Mouse (Mus musculus) embryo, embryonic 10.5 days (tissue): ENCODE measurements at regions not wholly inside any gene's neighbourhood (a gene's known extent, or its start where the extent isn't known, plus 50 kb on each side); places are given as distances from the start of the nearest gene placed in this dataset.

Experiments
- DNase-seq: peaks from one replicate; pipeline ENCODE4 v3.0.0-alpha.2; 2015; ENCODE audit warnings: low spot score

DNA sequence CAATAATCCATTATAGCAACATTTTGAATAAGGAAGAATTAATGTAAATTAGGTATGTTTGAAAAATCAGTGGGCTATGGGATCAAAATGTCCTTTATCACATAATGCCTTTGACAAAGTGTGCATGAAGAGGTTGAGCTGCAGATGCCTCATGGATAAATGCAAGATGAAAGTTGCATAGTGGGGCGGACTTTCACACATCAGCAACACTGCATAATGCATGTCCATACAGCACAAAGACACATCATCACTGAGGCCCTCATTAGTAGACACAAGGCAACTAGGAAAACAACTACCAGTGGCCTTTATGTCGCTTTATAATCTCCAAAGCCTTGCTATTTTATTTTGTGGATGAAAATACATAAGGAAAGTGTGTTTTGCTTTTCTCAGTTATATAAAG lies 105.8 kb upstream of the Rap2b start:
- DNase-seq = no peak

DNA sequence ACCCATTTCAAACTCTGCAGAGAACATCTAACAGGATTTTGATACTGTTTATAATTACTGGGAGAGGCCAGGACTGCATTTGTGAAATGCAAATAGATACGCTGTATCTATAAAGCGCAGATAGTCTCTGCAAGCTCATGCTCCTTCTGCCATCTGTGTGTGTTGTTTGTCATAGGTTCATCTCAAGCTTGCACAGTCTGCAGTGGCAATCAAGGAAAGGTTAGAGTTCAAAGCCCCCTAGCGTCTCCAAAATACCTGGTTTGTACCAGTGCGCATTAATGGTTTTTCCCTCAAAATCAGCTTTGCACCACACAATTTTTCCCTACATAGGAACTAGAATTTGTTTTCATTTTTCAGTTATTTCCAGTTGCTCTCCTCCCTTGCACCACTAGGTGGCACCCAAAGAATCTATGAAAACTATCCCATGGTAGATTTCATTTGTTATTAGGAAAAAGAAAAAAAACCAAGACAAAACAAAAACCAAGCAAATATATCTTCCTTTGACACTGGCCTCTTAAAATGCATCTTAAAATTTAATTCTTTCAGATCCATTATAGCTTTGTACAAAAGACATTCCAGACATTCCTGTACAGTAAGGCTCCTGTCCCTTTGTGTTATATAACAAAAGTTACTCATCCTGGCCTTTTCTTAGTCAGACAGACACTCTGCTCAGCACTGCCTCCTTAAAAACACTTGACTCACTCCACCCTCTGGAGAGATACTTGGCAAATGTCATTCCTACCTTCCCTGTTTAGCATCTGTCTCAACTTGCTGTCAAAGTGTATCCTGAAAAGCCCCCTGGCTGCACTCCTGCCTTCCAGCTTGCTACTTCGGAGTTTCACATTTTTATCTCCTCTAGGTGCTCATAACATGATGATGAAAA lies 92.7 kb upstream of the Rap2b start:
- DNase-seq = peak; percentile 71

DNA sequence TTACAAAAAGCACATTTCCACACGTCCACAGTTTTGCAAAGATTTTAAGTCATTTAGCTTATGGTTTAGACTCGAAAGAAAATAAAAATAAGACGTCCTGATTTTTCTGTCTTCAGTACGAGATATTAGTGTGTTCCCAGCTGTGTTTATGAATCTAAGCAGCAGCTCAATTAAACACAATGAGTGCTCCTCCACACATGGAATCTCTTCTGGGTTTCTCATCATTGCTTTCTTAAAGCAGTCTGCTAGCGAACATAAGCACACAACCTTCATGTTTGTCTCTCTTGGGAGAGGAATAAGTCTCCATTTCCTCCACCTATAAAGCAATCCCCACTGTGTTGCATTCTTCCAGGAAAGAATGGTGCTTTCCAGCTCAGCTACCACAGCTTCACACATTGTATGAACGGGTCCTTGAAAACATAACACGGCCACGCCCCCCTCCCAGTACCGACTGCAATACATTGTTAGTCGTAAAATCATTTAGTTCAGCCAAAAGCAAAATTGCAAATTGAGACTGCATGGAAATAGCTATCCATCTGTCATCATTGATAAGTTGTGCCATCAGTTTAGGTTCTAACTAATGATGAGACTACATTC lies 75.4 kb upstream of the Rap2b start:
- DNase-seq = no peak

GRCm38 (mm10) chr3:61288195-61288594 lies 73.2 kb upstream of the Rap2b start:
- no peak for DNase-seq

DNA sequence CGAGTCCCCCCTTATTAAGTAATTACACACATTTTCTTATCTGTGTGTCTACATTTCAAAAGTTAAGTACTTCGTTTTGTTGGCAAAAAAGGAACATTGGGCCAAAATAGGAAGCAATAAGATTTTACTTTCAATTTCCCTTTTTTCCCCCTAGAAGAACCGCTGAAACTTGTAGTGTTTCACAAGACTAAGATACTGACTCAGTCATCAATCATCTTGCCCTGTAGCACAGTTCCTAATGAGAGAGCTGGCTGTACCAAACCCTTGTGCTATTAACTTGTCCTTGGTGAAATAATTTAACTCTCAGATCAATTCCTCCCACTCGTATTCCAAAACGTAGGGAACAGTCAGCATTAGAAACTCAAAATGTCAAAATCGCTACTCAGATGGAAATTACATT lies 66.6 kb upstream of the Rap2b start:
- DNase-seq = no peak

- no peak for DNase-seq
These were observed 64.1 kb upstream of the Rap2b start for GRCm38 (mm10) chr3:61297290-61297689.

- DNase-seq = no peak
These were observed 59.2 kb upstream of the Rap2b start for GRCm38 (mm10) chr3:61302214-61302613.

DNA sequence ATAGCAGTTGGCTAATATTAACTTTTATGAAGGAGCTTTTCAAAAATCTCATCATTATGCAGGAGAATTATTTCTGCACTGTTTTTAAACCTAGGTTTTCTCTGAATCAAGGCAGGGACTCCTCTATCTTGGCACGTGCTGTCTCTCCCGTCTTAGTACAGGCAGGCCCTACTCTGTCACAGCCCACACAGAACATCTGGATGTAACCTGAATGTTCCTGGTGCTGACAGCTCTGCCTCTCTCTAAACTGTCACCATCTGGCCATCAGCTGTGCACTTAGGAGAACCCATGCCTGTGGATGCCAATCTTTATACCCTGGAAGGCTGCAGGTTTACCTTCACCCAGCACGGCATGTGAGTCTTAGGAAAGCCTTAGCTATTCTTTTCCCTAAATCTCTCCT lies 58.0 kb upstream of the Rap2b start:
- peak; percentile 17 for DNase-seq

- DNase-seq = no peak
These were observed 55.1 kb upstream of the Rap2b start for GRCm38 (mm10) chr3:61306306-61306705.

DNA sequence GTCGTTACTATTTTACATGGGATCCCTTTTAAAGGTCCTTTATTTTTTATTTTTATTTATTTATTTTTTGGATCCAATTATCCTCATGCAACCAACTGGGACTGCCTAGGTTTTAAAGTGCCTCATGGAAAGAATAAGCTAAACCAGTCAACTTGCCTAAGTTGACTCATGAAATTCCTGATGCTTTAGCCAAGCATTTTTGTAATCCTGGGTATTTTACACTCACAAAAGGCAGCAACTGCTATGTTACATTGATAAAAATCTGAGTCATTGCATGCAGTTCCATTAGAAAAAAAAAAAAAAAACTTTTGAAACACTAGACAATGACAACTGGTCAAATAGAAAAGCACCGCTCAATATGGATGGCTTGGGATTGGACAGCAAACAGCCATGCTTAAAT lies 52.7 kb upstream of the Rap2b start:
- no peak for DNase-seq

- DNase-seq = no peak
These were observed 52.2 kb upstream of the Rap2b start for GRCm38 (mm10) chr3:61309197-61309596.
